Mouse (Mus musculus) hindbrain, embryonic 16.5 days (tissue): ENCODE results near the gene Tcp11. TPM values are rescaled to one million over a fixed set of nuclear protein-coding genes. Genes with fewer than 3 reads are reported as not detected.

ENCODE experiments used
- ATAC-seq: fragments of 200-750 bp; cut with Nextera tagmentation; 2 replicates; pipeline ENCODE4 v1.8.0; 2017; ENCODE audit warnings: moderate TSS enrichment, moderate library complexity
- H3K27ac ChIP-seq: fragments of 300-500 bp; sonication (generic); 2 replicates; pipeline ENCODE4 v1.5.1; 2014; ENCODE audit warnings: low read depth, mild to moderate bottlenecking, control low read depth, low read length, moderate library complexity
- H3K27me3 ChIP-seq: fragments of 300-500 bp; sonication (generic); replicated peaks from 2 replicates; pipeline ENCODE4 v1.6.1; 2014; ENCODE audit warnings: low read length; ENCODE audit not compliant: control insufficient read depth, insufficient read depth
- H3K36me3 ChIP-seq: fragments of 300-500 bp; sonication (generic); 2 replicates; pipeline ENCODE4 v1.6.1; 2014; ENCODE audit warnings: mild to moderate bottlenecking, low read length, moderate library complexity, mixed read lengths; ENCODE audit not compliant: control insufficient read depth, insufficient read depth
- H3K4me1 ChIP-seq: fragments of 300-500 bp; sonication (generic); 2 replicates; pipeline ENCODE4 v1.6.1; 2014; ENCODE audit warnings: low read depth, low read length; ENCODE audit not compliant: control insufficient read depth, insufficient read depth
- H3K4me2 ChIP-seq: fragments of 300-500 bp; sonication (generic); 2 replicates; pipeline ENCODE4 v1.6.1; 2014; ENCODE audit warnings: mild to moderate bottlenecking, low read length, control low read depth, moderate library complexity
- H3K4me3 ChIP-seq: fragments of 300-500 bp; sonication (generic); 2 replicates; pipeline ENCODE4 v1.5.1; 2014; ENCODE audit warnings: mild to moderate bottlenecking, low read length, control low read depth, moderate library complexity
- H3K9ac ChIP-seq: fragments of 300-500 bp; sonication (generic); 2 replicates; pipeline ENCODE4 v1.6.1; 2014; ENCODE audit warnings: low read depth, mild to moderate bottlenecking, control low read depth, low read length, moderate library complexity
- H3K9me3 ChIP-seq: fragments of 300-500 bp; sonication (generic); 2 replicates; pipeline ENCODE4 v1.6.1; 2014; ENCODE audit warnings: mild to moderate bottlenecking, low read length, moderate library complexity; ENCODE audit not compliant: control insufficient read depth
- WGBS: fragments of 180-500 bp; shearing (Covaris S2); extraction: QIAGEN DNeasy Blood & Tissue Kit; methylation state at CpG from one replicate; pipeline ENCODE4 v1.1.7; 2014; 5-methylcytosine and 5-hydroxymethylcytosine counted together
- polyA plus RNA-seq: library from polyadenylated mRNA; unstranded; fragments of >200 nt; fragmentation: Nextera tagmentation; extraction: Ambion mirVana; gene quantifications from 2 replicates; pipeline ENCODE4 v1.2.1, GENCODE M21; 2015

Tcp11 gene
- polyA plus RNA-seq, 1 experiment from 2014 or later = 1.6 TPM

DNA sequence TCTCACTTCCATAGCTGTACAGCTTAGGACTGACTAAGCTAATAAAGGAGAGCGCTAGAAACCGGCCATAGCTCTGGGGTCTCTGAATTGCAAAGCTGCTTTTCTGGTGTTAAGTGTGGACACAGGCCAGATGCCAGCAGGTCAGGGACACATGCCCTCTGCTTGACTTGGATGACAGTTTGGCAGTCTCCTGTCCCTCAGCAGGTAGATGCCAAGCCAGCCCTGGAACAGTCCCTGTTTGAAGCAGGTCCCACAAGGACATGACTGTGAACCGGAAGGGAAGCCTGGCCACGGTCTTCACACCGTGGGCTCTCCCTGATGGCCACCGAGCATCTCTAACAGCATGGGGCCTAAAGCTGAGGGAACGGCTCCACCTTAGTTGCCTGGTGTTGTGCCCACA is 17.7 kb downstream of the Tcp11 start:
- ATAC-seq = no peak

GRCm38 (mm10) chr17:28061472-28061871 is 19.0 kb downstream of the Tcp11 start:
- H3K27me3 ChIP-seq = no peaks in the 10 kb centered on the region
- H3K4me1 ChIP-seq = no peaks in the 10 kb centered on the region; the same call in 1 of the 2 replicates
- 48% methylated on average over 7 of the region's 7 CpGs for WGBS
- peaks cover 10% of the 10 kb centered on the region; the same call in 1 of the 2 replicates for H3K36me3 ChIP-seq
- no peak overlapping the region for H3K4me3 ChIP-seq
- H3K9ac ChIP-seq = no peak overlapping the region
- H3K9me3 ChIP-seq = no peaks in the 10 kb centered on the region
- H3K27ac ChIP-seq = 0 out of 2 replicates have a peak overlapping the region, but pooled peaks have one; percentile 24
- no peak overlapping the region for H3K4me2 ChIP-seq
- ATAC-seq = peak; percentile 74

More for the DNA sequence above, 17.7 kb downstream of the Tcp11 start:
- Histone ChIP-seq H3K27me3 (no peaks in the 10 kb centered on the region), H3K4me3 (no peak overlapping the region), H3K9me3 (no peaks in the 10 kb centered on the region), H3K36me3 (peaks cover 10% of the 10 kb centered on the region; the same call in 1 of the 2 replicates), H3K27ac (no peak overlapping the region), H3K9ac (no peak overlapping the region), H3K4me2 (no peak overlapping the region), H3K4me1 (no peaks in the 10 kb centered on the region; the same call in 1 of the 2 replicates)
- 83% methylated on average over 7 of the region's 7 CpGs for WGBS

DNA sequence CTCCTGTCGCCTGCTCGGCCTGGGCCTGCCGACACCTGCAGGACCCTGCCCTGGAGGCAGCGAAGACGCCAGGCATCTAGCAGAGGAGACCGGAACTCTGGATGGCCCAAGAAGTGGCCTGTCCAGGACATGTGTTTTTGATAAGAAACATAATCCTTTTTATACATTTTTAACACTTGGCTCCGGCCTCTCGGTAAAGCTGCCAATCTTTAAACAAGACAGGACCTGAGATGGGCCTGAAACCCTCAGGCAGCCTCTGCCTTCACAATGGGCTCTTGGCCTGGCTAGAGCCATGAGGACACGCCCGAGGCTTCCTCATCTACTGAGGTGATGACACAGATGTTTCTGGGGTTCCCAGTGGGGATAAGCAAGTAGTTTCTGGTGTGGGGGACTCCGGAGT is 19.8 kb downstream of the Tcp11 start:
- Histone ChIP-seq H3K4me1 (no peaks in the 10 kb centered on the region; the same call in 1 of the 2 replicates), H3K4me3 (no peak overlapping the region), H3K36me3 (peaks cover 10% of the 10 kb centered on the region; the same call in 1 of the 2 replicates), H3K4me2 (no peak overlapping the region), H3K27me3 (no peaks in the 10 kb centered on the region), H3K9ac (no peak overlapping the region), H3K27ac (no peak overlapping the region), H3K9me3 (no peaks in the 10 kb centered on the region)
- ATAC-seq = no peak
- WGBS = 91% methylated on average over 11 of the region's 11 CpGs

DNA sequence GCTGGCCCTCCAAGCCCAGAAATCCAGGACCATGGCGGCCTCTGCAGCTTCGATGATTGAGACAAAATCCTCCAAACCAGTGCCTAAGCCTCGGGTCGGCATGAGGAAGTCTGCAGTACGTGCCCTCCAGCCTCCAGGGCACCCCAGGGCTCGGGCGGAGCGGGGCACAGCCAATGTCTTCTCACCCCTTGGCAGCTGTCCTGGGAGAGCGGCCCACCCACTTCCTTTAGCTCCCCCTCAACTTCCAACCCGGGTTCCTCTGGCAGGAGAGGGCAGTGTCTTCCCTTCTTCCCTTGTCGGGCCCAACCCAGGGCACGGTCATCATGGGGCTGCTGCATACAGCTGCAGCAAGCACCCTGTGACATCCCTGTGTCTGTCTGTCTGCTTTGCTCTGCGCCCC is 22.1 kb downstream of the Tcp11 start:
- Histone ChIP-seq H3K36me3 (peaks cover 19% of the 10 kb centered on the region), H3K27me3 (no peaks in the 10 kb centered on the region), H3K9me3 (no peaks in the 10 kb centered on the region), H3K27ac (no peak overlapping the region), H3K9ac (no peak overlapping the region), H3K4me2 (no peak overlapping the region), H3K4me3 (no peak overlapping the region), H3K4me1 (no peaks in the 10 kb centered on the region; the same call in 1 of the 2 replicates)
- ATAC-seq = no peak
- WGBS = 91% methylated on average over 13 of the region's 13 CpGs

- 82% methylated on average over 21 of the region's 21 CpGs for WGBS
- peaks cover 18% of the 10 kb centered on the region for H3K36me3 ChIP-seq
- no peaks in the 10 kb centered on the region for H3K27me3 ChIP-seq
- ATAC-seq = no peak
- no peak overlapping the region for H3K9ac ChIP-seq
- no peaks in the 10 kb centered on the region for H3K4me1 ChIP-seq
- no peaks in the 10 kb centered on the region for H3K9me3 ChIP-seq
- H3K4me3 ChIP-seq = no peak overlapping the region
- H3K27ac ChIP-seq = no peak overlapping the region
- H3K4me2 ChIP-seq = no peak overlapping the region
Observed at GRCm38 (mm10) chr17:28052293-28052863, 28.1 kb downstream of the Tcp11 start.

DNA sequence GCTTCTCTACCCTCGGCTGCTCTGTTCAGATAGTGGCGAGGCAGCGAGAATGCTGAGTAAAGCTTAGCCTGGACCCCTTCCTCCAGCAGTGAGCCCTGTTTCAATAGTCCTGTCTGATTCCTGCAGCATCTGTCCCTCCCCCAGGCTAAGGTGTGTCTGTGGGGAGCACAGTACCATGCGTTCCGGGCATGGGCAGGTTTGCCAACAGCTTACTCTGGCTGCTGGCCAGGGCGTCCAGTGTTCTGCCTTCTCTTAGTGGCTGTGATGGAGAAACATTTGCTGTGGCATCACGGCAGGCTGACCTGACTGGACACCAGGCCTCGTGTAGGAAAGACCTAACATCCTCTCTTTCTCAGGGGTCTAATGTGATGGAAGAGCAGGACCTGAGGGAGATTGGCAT is 30.2 kb downstream of the Tcp11 start:
- ATAC-seq = no peak
- Histone ChIP-seq H3K27ac (no peak overlapping the region), H3K4me2 (no peak overlapping the region), H3K9me3 (no peaks in the 10 kb centered on the region), H3K36me3 (peaks cover 18% of the 10 kb centered on the region), H3K4me1 (no peaks in the 10 kb centered on the region), H3K9ac (no peak overlapping the region), H3K4me3 (no peak overlapping the region), H3K27me3 (no peaks in the 10 kb centered on the region)
- 66% methylated on average over 8 of the region's 8 CpGs for WGBS

- no peak overlapping the region for H3K9ac ChIP-seq
- peaks cover 2% of the 10 kb centered on the region; the same call in 1 of the 2 replicates for H3K4me1 ChIP-seq
- ATAC-seq = peak; percentile 74
- H3K27ac ChIP-seq = no peak overlapping the region
- no peaks in the 10 kb centered on the region for H3K9me3 ChIP-seq
- H3K4me3 ChIP-seq = no peak overlapping the region
- H3K36me3 ChIP-seq = peaks cover 9% of the 10 kb centered on the region
- WGBS = 42% methylated on average over 4 of the region's 4 CpGs
- H3K4me2 ChIP-seq = no peak overlapping the region
- H3K27me3 ChIP-seq = no peaks in the 10 kb centered on the region
Observed at GRCm38 (mm10) chr17:28048425-28048824, 32.0 kb downstream of the Tcp11 start.

DNA sequence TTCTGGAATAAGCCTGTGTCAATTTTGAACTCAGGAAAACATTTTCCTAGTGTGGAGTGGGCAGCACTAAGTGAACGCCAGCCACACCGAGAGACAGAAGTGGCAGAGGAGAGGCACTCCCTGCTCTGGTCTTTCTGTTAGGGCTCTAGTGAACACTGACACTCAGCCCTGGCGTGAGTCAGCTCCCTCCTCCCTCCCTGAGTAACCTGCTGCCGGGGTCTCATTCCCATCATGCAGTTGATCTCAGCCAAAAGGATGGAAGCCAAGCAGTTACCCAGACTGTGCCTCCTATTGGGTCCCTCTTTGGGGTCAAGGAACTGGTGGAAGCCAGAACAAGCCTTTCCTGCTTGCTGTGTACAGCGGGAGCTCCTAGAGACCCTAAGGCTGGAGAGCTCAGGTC is 32.9 kb downstream of the Tcp11 start:
- H3K27ac ChIP-seq = no peak overlapping the region
- no peak overlapping the region for H3K4me3 ChIP-seq
- H3K9me3 ChIP-seq = no peaks in the 10 kb centered on the region
- no peak for ATAC-seq
- H3K4me1 ChIP-seq = peaks cover 10% of the 10 kb centered on the region
- no peak overlapping the region for H3K4me2 ChIP-seq
- H3K9ac ChIP-seq = no peak overlapping the region
- no peaks in the 10 kb centered on the region for H3K27me3 ChIP-seq
- 74% methylated on average over 5 of the region's 5 CpGs for WGBS
- H3K36me3 ChIP-seq = peaks cover 6% of the 10 kb centered on the region; the same call in 1 of the 2 replicates

DNA sequence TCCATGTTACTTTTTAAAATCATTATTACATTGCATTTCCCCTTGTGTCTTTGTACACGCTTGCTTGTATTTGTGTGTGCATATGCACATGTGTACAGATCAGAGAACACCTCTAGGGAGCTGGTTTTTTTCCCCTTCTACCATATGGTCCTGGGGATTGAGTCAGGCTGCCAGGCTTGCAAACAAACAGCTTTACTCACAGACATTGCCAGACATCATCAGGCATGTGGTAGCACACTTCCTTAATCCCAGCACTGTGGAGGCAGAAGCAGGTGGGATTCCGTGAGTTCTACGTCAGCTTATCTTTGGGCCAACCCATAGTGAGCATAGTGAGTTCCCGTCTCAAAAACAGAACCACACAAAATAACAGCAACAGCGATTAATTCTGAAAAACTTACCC is 33.4 kb downstream of the Tcp11 start:
- no peak overlapping the region for H3K4me2 ChIP-seq
- WGBS = 86% methylated on average over 5 of the region's 5 CpGs
- peaks cover 5% of the 10 kb centered on the region; the same call in 1 of the 2 replicates for H3K36me3 ChIP-seq
- no peaks in the 10 kb centered on the region for H3K27me3 ChIP-seq
- no peak overlapping the region for H3K27ac ChIP-seq
- peaks cover 15% of the 10 kb centered on the region for H3K4me1 ChIP-seq
- no peak overlapping the region for H3K4me3 ChIP-seq
- no peaks in the 10 kb centered on the region for H3K9me3 ChIP-seq
- no peak for ATAC-seq
- H3K9ac ChIP-seq = no peak overlapping the region
